Mouse (Mus musculus) embryonic facial prominence, embryonic 15.5 days (tissue): Measurements from ENCODE around the gene Optc. TPM values are rescaled to one million over a fixed set of nuclear protein-coding genes. Genes with fewer than 3 reads are reported as not detected.

Experiments
- ATAC-seq: fragments of 200-750 bp; cut with Nextera tagmentation; 2 replicates; pipeline ENCODE4 v1.8.0; 2017; ENCODE audit warnings: low read depth, moderate TSS enrichment; ENCODE audit not compliant: insufficient number of reproducible peaks, low FRiP score, low TSS enrichment
- H3K27ac ChIP-seq: fragments of 300-500 bp; sonication (generic); replicated peaks from 2 replicates; pipeline ENCODE4 v1.5.1; 2015; ENCODE audit warnings: mild to moderate bottlenecking, inconsistent platforms
- H3K27me3 ChIP-seq: fragments of 300-500 bp; sonication (generic); 2 replicates; pipeline ENCODE4 v1.6.1; 2015; ENCODE audit warnings: inconsistent platforms
- H3K36me3 ChIP-seq: fragments of 300-500 bp; sonication (generic); 2 replicates; pipeline ENCODE4 v1.6.1; 2015; ENCODE audit warnings: mild to moderate bottlenecking, inconsistent platforms
- H3K4me1 ChIP-seq: fragments of 300-500 bp; sonication (generic); 2 replicates; pipeline ENCODE4 v1.6.1; 2015; ENCODE audit warnings: inconsistent platforms
- H3K4me2 ChIP-seq: fragments of 300-500 bp; sonication (generic); replicated peaks from 2 replicates; pipeline ENCODE4 v1.6.1; 2015; ENCODE audit warnings: mild to moderate bottlenecking, inconsistent platforms
- H3K4me3 ChIP-seq: fragments of 300-500 bp; sonication (generic); replicated peaks from 2 replicates; pipeline ENCODE4 v1.5.1; 2015; ENCODE audit warnings: mild to moderate bottlenecking, inconsistent platforms
- H3K9ac ChIP-seq: fragments of 300-500 bp; sonication (generic); 2 replicates; pipeline ENCODE4 v1.6.1; 2015; ENCODE audit warnings: inconsistent platforms
- H3K9me3 ChIP-seq: fragments of 300-500 bp; sonication (generic); replicated peaks from 2 replicates; pipeline ENCODE4 v1.6.1; 2016; ENCODE audit warnings: inconsistent platforms
- WGBS: fragments of 180-500 bp; shearing (Covaris S2); methylation state at CpG from one replicate; pipeline ENCODE4 v1.1.7; 2015; 5-methylcytosine and 5-hydroxymethylcytosine counted together
- polyA plus RNA-seq: library from polyadenylated mRNA; unstranded; fragments of >200 nt; fragmentation: Nextera tagmentation; extraction: Ambion mirVana; gene quantifications from 2 replicates; pipeline ENCODE4 v1.2.1, GENCODE M21; 2015

Gene Optc
- 1.1 and 1.2 TPM in 2 replicates for polyA plus RNA-seq

DNA sequence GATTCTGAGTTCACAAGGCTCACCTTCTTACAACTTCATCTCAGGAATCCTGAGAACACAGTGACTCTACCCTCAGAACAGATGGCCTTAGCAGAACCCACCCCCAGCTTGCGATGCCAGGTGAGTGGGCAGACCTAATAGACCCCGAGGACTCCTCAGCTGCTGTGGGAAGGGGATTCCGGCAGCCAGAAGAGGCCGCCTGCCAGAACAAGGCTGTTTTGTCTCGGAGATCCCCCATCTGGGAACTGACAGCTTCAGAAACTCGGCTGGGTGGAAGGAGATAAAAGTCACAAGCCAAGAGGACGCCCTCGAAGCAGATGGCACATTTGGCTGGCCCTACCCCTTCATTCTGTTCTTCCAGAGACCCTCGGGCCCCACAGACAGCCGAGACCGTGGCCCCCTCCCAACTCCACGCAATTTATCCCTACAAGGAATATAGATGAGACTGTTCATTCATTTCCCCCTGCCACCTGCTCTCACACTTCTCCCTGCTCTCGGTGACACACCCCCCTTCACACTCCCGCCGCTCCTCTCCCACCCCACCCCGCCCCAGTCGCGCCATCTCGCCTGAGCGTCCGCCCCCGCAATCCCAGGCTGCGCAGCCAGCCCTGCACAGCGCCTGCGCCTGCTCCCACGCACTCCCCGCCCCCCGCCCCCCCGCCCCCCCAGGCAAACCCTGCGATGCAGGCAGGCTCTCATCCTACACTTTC, at the start of gene Optc:
TSS of gene Optc (minus strand) at position 51 of the 710 bp plus-strand sequence.
- H3K4me1 ChIP-seq: peaks cover 29% of the 10 kb centered on the region
- ATAC-seq: peak; percentile 63
- H3K36me3 ChIP-seq: no peaks in the 10 kb centered on the region
- peak within 1 kb of the TSS; percentile 33 for H3K9ac ChIP-seq
- H3K9me3 ChIP-seq: no peaks in the 10 kb centered on the region
- H3K4me2 ChIP-seq: peak within 1 kb of the TSS; percentile 89
- H3K27ac ChIP-seq: peak within 1 kb of the TSS; percentile 76
- H3K27me3 ChIP-seq: no peaks in the 10 kb centered on the region
- peak within 1 kb of the TSS; percentile 43 for H3K4me3 ChIP-seq
- WGBS: 2% methylated on average over 30 of the region's 30 CpGs

DNA sequence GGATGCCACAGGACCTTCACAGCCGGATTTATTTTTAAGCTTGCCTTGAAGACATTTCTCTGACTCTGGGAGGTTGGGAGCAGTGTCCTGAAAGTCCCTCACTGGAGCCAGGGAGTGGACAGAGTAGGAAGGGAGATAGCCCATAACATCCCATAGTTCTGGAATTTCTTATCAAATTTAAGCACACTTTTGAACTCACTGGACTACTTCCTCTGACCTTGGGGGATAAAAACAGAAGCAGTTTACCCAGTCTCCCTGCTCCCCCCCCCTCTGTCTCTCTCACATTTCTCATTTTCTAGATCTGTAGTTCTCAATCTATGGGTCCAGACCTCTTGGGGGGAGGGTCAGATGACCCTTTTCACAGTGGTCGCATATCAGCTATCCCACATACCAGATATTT, 46.2 kb upstream of the Optc start:
- no peak for ATAC-seq
- peaks cover 29% of the 10 kb centered on the region for H3K4me1 ChIP-seq
- no peaks in the 10 kb centered on the region for H3K36me3 ChIP-seq
- WGBS: 36% methylated on average over 2 of the region's 2 CpGs
- no peak overlapping the region for H3K9ac ChIP-seq
- no peaks in the 10 kb centered on the region for H3K9me3 ChIP-seq
- no peak overlapping the region for H3K4me2 ChIP-seq
- H3K27ac ChIP-seq: no peak overlapping the region
- no peak overlapping the region for H3K4me3 ChIP-seq
- no peaks in the 10 kb centered on the region for H3K27me3 ChIP-seq

DNA sequence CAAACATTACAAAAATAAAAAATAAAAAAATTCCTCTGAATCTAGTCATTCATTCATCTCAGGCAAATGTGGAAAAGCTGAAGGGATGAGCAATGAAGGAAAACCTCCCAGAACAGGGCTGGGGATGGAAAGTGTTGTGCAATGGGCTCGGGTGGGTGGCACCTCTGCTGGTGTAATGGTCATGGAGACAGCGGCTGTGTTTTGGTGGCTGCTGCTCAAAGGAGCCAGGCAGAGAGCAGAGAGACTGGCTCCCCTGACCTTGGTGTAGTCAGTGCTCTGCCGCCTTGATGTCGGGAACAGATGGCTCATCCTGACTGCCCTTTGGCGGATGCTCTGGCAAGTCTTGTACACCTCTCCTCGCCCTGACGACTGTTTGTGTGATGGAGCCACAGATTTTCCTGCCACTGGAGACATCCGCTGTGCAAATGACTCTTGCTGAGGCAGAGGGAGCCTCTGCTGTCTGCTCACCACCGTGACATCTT, 45.5 kb upstream of the Optc start:
- 38% methylated on average over 9 of the region's 9 CpGs for WGBS
- peaks cover 29% of the 10 kb centered on the region for H3K4me1 ChIP-seq
- no peak overlapping the region for H3K4me2 ChIP-seq
- no peak overlapping the region for H3K9ac ChIP-seq
- ATAC-seq: no peak
- no peak overlapping the region for H3K27ac ChIP-seq
- H3K4me3 ChIP-seq: no peak overlapping the region
- H3K9me3 ChIP-seq: no peaks in the 10 kb centered on the region
- no peaks in the 10 kb centered on the region for H3K27me3 ChIP-seq
- H3K36me3 ChIP-seq: no peaks in the 10 kb centered on the region

DNA sequence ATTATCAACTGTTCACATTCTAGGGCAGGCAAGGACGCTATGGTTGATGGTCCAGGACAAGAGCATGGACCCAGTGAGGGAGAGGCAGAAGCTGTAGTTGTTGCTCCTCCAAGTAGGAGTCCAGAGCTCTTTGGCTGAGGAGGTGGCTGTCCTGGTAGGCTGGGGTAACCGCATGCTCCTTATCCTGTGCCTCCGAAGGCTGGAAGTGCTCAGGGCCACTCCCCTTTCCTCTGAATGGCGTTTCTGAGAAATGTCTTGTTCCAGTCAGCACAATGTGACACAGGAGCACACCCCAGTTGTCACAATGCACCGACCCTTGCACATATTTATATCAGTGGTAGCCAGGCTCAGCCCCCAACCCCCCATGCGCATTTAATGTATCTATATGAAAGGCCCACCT, 43.8 kb upstream of the Optc start:
- ATAC-seq: no peak
- H3K4me2 ChIP-seq: no peak overlapping the region
- 45% methylated on average over 6 of the region's 6 CpGs for WGBS

DNA sequence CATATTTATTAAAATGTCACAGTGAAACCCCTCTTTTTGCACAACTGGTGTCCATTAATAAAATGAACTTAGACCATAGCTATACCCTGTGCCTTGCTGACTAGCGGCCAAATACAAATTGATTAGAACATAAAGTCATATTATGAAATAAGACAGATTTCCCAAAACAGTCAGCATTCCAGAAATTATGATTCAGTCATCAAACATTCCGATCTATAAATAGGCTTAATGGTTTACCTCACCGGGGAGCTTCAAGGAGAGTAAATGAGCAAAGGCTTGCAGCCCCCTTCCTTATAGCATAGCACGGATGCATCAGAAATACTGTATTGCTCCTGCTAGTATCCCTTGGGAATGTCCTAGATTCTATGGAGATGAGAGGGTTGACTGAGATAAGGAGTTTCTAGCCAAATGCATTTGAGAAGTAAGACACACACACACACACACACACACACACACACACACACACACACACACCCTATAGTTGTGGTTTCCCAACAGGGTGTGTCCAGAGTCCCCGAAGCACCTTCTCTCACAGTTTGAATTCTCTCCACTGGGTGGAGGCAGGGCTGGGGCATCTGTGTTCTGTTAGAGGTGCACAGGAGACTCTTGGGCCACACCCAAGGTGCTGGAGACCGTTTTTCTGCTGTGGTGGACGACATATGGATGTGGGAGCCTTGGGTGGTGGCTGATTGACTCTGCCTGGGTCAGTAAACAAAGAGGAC, 42.4 kb upstream of the Optc start:
- Histone ChIP-seq H3K36me3 (no peaks in the 10 kb centered on the region), H3K27me3 (no peaks in the 10 kb centered on the region), H3K27ac (no peak overlapping the region), H3K9me3 (no peaks in the 10 kb centered on the region), H3K4me1 (peaks cover 29% of the 10 kb centered on the region), H3K9ac (no peak overlapping the region), H3K4me2 (no peak overlapping the region), H3K4me3 (no peak overlapping the region)
- WGBS: 39% methylated on average over 7 of the region's 7 CpGs
- no peak for ATAC-seq

More for the DNA sequence above, 43.8 kb upstream of the Optc start:
- H3K9me3 ChIP-seq: no peaks in the 10 kb centered on the region
- H3K9ac ChIP-seq: no peak overlapping the region
- no peaks in the 10 kb centered on the region for H3K36me3 ChIP-seq
- H3K27me3 ChIP-seq: no peaks in the 10 kb centered on the region
- no peak overlapping the region for H3K4me3 ChIP-seq
- H3K27ac ChIP-seq: 0 out of 2 replicates have a peak overlapping the region, but pooled peaks have one; percentile 25
- peaks cover 29% of the 10 kb centered on the region for H3K4me1 ChIP-seq

DNA sequence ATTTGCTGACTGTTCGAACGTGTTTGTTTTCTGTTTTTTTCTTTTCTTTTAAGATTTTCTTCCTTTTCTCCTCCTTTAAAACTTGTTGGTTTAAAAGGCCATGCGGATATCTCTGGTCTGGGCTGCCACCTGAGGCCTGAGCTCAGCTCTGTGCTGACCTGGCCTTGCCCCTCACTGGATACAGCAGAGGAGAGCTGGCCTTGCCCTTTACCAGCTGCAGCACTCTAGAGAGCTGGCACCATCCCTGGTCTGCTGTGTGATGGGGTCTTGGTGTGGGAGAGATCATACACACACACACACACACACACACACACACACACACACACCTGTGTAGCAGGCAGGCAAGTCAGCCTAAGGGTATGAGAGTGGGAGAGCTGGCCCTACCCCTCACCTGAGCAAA, 37.3 kb upstream of the Optc start:
- 88% methylated on average over 3 of the region's 3 CpGs for whole genome bisulfite sequencing
- Histone ChIP-seq H3K4me3 (no peak overlapping the region), H3K27ac (no peak overlapping the region), H3K9me3 (no peaks in the 10 kb centered on the region), H3K9ac (no peak overlapping the region), H3K4me2 (no peak overlapping the region), H3K36me3 (no peaks in the 10 kb centered on the region), H3K4me1 (peaks cover 16% of the 10 kb centered on the region), H3K27me3 (no peaks in the 10 kb centered on the region)
- ATAC-seq: no peak

DNA sequence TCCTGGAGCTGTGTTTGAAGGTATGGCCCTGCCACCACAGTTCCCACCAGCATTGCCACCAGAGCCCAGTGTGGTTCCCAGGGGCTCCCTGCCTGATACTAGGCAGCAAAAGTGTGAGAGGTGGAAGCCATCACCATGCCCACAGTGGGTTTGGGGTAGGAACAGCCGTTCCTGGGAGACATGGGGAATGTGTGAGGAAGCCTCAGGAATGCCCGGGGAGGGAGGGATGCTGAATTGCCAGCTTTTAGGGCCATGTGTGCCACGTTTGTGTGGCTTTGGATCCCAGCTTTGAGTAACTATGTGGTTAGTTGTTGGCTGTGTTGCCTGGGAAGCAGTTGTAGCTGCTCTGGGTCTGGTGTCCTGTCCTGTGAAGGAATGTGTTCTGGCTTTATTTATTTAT, 34.1 kb upstream of the Optc start:
- Histone ChIP-seq H3K27ac (peak overlapping the region; percentile 79), H3K4me2 (no peak overlapping the region), H3K27me3 (no peaks in the 10 kb centered on the region), H3K9me3 (no peaks in the 10 kb centered on the region), H3K4me3 (no peak overlapping the region), H3K4me1 (peaks cover 16% of the 10 kb centered on the region), H3K36me3 (no peaks in the 10 kb centered on the region), H3K9ac (no peak overlapping the region)
- 41% methylated on average over 3 of the region's 3 CpGs for WGBS
- peak; percentile 80 for ATAC-seq

DNA sequence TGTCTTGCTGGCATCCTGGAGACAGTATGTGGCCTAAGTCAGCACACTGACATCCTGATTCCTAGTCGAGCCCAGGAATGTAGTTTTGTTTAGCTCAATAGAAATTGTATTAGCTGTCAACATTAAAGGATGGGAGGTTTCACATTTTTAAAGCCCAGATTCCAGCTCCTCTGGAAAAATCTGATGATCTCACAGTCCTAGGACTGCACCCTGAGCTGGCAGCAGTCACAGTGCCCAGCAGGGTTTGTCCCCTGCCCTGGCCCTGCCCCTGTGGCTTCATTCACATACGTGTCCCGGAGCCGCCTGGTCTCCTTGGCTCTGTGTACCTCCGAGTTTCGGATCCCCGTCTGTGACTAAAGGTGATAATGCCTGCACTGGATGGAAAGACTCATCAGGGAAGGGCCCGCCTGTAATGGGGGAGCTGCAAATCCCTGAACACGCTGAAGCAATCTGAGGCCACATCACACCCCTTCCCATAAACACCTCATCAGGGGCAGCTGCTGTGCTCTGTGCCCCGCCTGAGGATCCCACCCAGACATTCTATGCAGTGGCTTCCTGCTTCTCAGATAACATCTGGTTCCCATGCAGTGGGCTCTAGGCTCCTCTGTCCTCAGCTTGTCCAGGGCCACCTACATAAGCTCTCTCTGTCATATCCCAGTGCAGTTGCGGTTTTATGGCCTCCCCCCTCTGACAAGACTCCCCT, 33.5 kb upstream of the Optc start:
- Histone ChIP-seq H3K4me2 (no peak overlapping the region), H3K36me3 (no peaks in the 10 kb centered on the region), H3K27ac (peak overlapping the region; percentile 79), H3K27me3 (no peaks in the 10 kb centered on the region), H3K9ac (no peak overlapping the region), H3K4me1 (peaks cover 16% of the 10 kb centered on the region), H3K9me3 (no peaks in the 10 kb centered on the region), H3K4me3 (no peak overlapping the region)
- ATAC-seq: peak; percentile 81
- 32% methylated on average over 11 of the region's 11 CpGs for WGBS

DNA sequence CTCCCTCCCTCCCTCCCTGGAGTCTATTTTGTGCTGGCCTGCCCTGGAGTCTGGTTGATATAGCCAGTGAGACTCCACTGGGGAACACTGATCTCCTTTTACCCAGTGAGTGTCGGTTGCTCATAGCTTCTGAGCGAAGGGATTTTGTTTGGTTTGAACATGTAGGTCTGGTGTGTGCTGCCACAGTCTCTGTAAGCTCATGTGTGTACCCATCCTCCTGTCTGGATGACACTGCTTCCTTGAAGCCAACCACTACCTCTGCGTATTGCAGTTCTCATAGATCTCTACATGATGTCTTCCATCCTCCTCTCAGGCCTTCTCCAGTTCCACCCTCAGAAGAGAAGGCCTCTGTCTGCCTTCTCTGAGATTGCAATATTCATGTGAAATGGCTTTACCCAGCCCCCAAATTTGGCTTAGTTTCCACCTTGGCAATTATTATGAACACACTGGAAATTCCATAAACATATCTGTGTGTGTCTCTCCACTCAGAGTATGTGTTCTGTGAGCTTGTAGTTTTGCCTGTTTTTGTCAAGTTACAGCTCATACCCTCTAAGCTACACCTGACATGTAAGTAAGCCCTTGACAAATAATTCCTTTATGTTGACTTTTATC, 32.8 kb upstream of the Optc start:
- Histone ChIP-seq H3K27ac (no peak overlapping the region; the same call in 1 of the 2 replicates), H3K4me1 (peaks cover 16% of the 10 kb centered on the region), H3K27me3 (no peaks in the 10 kb centered on the region), H3K36me3 (no peaks in the 10 kb centered on the region), H3K4me3 (no peak overlapping the region), H3K9ac (no peak overlapping the region), H3K4me2 (no peak overlapping the region), H3K9me3 (no peaks in the 10 kb centered on the region)
- 75% methylated on average over 3 of the region's 3 CpGs for WGBS
- ATAC-seq: no peak

DNA sequence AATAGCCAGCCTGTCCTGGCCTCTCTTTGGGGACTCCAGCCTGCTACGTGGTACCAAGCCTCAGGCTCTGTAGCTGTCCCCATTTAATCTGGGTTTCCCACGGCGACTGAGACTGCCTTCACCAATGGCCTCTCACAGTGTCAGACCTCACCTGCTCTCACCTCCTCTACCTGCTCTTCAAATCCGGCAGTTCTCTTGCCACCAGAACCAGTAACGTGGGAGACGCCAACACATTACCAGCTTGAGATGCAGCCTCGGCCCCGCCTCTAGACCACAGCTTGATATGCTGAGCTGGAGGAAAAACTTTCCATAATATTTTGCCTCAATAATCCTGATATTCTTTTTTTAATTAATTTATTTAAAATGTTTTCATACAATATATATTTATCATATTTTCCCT, 31.9 kb upstream of the Optc start:
- H3K9me3 ChIP-seq: no peaks in the 10 kb centered on the region
- WGBS: 79% methylated on average over 8 of the region's 8 CpGs
- H3K4me3 ChIP-seq: no peak overlapping the region
- no peak overlapping the region for H3K9ac ChIP-seq
- peaks cover 16% of the 10 kb centered on the region for H3K4me1 ChIP-seq
- no peak for ATAC-seq
- H3K27ac ChIP-seq: no peak overlapping the region
- no peaks in the 10 kb centered on the region for H3K27me3 ChIP-seq
- H3K4me2 ChIP-seq: no peak overlapping the region
- H3K36me3 ChIP-seq: no peaks in the 10 kb centered on the region

DNA sequence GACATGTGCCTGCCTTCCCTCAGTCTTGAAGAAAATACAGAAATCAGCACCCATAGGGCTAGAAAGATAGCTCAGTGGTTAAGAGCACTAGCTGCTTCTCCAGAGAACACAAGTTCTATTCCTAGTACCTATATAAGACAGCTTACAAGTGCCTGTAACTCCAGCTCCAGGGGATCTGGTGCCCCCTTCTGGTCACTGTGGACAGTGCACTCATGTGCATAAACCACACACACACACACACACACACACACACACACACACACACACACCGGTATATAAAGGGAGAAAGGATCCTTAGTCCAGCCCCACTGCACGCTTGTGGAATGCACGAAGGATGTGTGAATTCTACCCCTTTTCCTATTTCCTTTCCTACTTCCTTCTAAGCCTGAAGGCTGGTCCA, 28.4 kb upstream of the Optc start:
- Histone ChIP-seq H3K27me3 (no peaks in the 10 kb centered on the region), H3K27ac (no peak overlapping the region), H3K9ac (no peak overlapping the region), H3K36me3 (no peaks in the 10 kb centered on the region), H3K4me3 (no peak overlapping the region), H3K9me3 (no peaks in the 10 kb centered on the region), H3K4me1 (peaks cover 18% of the 10 kb centered on the region), H3K4me2 (no peak overlapping the region)
- 91% methylated on average over 3 of the region's 3 CpGs for WGBS
- ATAC-seq: no peak
